Mouse (Mus musculus): ENCODE results near the gene Tmed10.

GRCm38 (mm10) chr12:85415876-85416275 is 41.2 kb upstream of the Tmed10 start:
- TF ChIP-seq POLR2A (IDR thresholded peaks at IDR 0.05; ENCODE audit: borderline replicate concordance, insufficient read depth, low read length), result no peak
- TF ChIP-seq CTCF (IDR thresholded peaks at IDR 0.05; ENCODE audit: borderline replicate concordance, insufficient read depth, low read depth, low read length), result no peak
